Mouse (Mus musculus): ENCODE measurements around the gene Prol1. TPM values are rescaled to one million over a fixed set of nuclear protein-coding genes. Genes with fewer than 3 reads are reported as not detected.
"Not testable (repeated sequence)": the region's sequence is repeated elsewhere in the genome, so short reads cannot be mapped to it uniquely, and the experiment has no call there.

Prol1 gene
- polyA plus RNA-seq (2012; ENCODE audit: insufficient read depth, insufficient read length, missing spikeins), result not detected in 2 replicates

DNA sequence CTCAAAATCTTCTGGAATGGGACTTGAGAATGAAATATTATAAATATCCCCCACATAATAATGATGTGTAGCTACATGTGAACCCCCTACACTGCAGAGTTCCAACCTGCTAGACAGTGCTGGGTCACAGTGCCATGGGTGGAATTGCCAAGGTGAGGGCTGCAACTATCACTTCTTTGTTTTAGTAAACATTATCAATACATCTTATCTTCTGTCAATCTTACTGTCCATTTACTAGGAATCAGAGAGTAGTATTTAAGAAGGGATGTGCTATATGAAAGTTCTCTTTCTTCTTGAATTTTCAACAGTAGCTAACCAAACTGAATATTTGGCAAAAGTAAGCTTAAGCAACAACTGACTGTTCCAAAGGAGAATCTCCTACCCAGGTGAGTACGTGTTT, at the start of gene Prol1:
Gene Prol1 (plus strand): TSS at position 301 of the 400 bp plus-strand sequence.
- H3K27ac ChIP-seq (replicated peaks; ENCODE audit: low read depth, low read length), result no peak within 1 kb of the TSS
- H3K4me1 ChIP-seq (ENCODE audit: control insufficient read depth, insufficient read depth, insufficient read length, low read length), result no peaks in the 10 kb centered on the region
- H3K4me3 ChIP-seq (ENCODE audit: insufficient read depth, low read depth, low read length), result no peak within 1 kb of the TSS

- Histone ChIP-seq H3K27ac (replicated peaks; ENCODE audit: low read depth, low read length) (no peak within 1 kb of the TSS), H3K4me3 (ENCODE audit: insufficient read depth, low read depth, low read length) (no peak within 1 kb of the TSS), H3K4me1 (ENCODE audit: control insufficient read depth, insufficient read depth, insufficient read length, low read length) (no peaks in the 10 kb centered on the region)
These were observed 48.5 kb upstream of the Prol1 start, which contains the start of gene Gm7714 for GRCm38 (mm10) chr5:88268619-88269018. TSS of gene Gm7714 (plus strand) at chr5:88268919.

DNA sequence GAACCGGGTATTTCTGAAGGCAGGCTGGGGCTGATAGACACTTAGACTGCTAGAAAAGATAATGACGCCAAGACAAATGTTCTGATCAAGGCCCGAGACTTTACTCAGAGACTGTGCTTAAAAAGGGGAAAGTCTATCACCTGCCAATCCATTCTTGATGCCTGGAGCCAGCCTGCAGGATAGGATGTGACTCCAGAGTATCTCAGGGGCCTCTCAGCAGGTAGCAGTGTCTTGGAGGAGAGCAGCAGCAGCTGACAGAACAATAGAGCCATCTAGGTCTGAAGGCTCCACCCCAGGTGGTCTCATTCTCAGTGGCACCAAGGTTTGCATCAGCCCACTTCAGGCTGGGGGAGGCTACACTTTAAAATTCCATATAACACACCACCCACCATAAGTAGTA, 5.8 kb upstream of the Prol1 start:
- H3K4me3 ChIP-seq (ENCODE audit: insufficient read depth, low read depth, low read length); H3K27ac ChIP-seq (replicated peaks; ENCODE audit: low read depth, low read length); H3K4me1 ChIP-seq (ENCODE audit: control insufficient read depth, insufficient read depth, insufficient read length, low read length): not testable (repeated sequence)

GRCm38 (mm10) chr5:88348533-88348932, 31.4 kb downstream of the Prol1 start:
- not testable (repeated sequence) for H3K4me1 ChIP-seq (ENCODE audit: control insufficient read depth, insufficient read depth, insufficient read length, low read length); H3K4me3 ChIP-seq (ENCODE audit: insufficient read depth, low read depth, low read length); H3K27ac ChIP-seq (replicated peaks; ENCODE audit: low read depth, low read length)

DNA sequence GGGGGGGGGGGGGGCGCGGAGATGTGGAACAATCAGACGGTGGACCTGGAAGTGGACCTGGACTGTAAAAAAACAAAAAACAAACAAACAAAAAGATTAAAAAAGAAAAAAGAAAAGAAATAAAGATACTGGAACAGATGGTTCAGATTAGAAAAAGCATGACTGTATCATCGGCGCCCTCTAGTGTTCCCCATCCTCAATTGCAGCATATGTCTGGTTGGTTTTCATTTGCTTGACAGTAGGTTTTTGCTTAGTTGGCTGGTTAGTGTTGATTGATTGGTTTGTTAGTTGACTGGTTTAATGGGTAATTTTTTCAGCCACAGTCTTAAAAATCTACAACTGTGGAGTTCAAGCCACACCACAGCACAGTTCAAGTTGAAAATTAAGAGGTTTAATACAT, 47.7 kb downstream of the Prol1 start:
- no peaks in the 10 kb centered on the region for H3K4me1 ChIP-seq (ENCODE audit: control insufficient read depth, insufficient read depth, insufficient read length, low read length)
- no peak overlapping the region for H3K27ac ChIP-seq (replicated peaks; ENCODE audit: low read depth, low read length)
- H3K4me3 ChIP-seq (ENCODE audit: insufficient read depth, low read depth, low read length), result no peak overlapping the region

DNA sequence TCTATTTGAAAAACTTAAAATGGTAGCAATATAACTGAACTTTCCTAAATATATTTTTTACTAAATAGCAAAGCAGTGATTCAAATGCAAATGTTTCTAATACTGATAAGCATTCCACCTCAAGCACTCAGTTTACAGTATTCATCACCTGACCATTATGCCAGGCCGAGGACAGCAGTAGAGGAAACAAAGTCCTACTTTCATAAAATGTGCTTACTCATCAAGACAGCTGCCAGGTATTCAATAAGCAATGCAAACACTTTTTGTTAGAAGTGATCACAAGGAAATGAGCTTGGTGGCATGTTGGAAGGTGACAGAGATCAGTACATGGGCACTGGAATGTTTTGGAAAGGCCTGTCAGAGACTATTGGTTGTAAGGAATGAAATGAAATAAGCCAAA, 49.8 kb downstream of the Prol1 start:
- Histone ChIP-seq H3K4me3 (ENCODE audit: insufficient read depth, low read depth, low read length) (no peak overlapping the region), H3K27ac (replicated peaks; ENCODE audit: low read depth, low read length) (no peak overlapping the region), H3K4me1 (ENCODE audit: control insufficient read depth, insufficient read depth, insufficient read length, low read length) (no peaks in the 10 kb centered on the region)

DNA sequence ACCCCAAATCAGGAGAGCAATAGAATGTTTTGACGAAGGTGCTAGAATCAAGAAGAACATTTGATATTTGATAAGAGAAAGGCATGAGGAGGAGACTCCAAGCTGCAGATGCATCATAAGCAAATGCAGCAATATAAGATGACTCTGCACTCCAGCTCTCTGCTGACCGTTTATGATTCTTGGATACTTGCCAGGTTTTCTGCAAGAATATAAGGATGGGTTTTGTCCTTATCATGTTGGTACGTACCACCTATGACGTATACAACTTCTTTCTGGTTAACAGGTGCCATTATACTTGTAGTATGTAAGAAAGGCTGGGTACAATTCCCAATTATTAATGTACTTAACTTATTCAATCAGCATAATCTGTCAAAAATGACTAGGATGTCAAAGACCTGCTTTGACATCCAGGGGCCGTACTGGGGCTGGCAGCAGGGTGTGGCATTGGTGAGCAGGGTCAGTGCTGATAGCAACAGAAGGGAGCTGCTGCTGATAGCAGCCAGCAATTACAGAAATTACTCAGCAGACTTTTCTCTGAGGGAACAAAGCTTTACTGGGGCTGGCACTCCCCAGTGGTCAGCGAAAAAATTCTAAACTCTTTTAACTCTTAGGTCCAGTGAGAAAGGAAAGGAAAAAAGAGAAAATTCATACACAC, 53.6 kb downstream of the Prol1 start:
- no peak overlapping the region for H3K4me3 ChIP-seq (ENCODE audit: insufficient read depth, low read depth, low read length)
- H3K27ac ChIP-seq (replicated peaks; ENCODE audit: low read depth, low read length), result no peak overlapping the region
- H3K4me1 ChIP-seq (ENCODE audit: control insufficient read depth, insufficient read depth, insufficient read length, low read length), result no peaks in the 10 kb centered on the region

DNA sequence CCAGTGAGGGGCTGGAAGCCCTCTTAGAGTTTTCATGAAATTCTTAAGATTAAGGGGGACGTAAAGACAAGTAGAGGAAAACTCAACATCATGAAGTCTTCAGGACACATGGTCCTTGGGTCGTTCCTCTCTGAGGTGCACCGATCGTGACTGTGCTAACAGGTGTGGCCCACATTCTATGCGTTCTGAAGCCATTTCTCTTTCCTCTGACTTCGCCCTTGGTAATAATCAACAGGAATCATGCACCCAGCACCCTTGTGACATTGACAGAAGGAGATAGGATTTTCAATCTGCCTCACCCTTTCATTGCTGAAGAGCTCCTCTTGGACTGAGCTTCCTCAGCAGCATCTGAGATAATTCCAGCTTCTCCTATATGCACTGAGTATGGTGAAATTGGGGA, 55.5 kb downstream of the Prol1 start:
- Histone ChIP-seq H3K4me1 (ENCODE audit: control insufficient read depth, insufficient read depth, insufficient read length, low read length) (no peaks in the 10 kb centered on the region), H3K4me3 (ENCODE audit: insufficient read depth, low read depth, low read length) (no peak overlapping the region), H3K27ac (replicated peaks; ENCODE audit: low read depth, low read length) (no peak overlapping the region)

GRCm38 (mm10) chr5:88375808-88376207, 58.7 kb downstream of the Prol1 start, which contains the start of gene Amtn:
TSS of gene Amtn (plus strand) at chr5:88376108.
- Histone ChIP-seq H3K27ac (replicated peaks; ENCODE audit: low read depth, low read length) (no peak within 1 kb of the TSS), H3K4me3 (ENCODE audit: insufficient read depth, low read depth, low read length) (no peak within 1 kb of the TSS), H3K4me1 (ENCODE audit: control insufficient read depth, insufficient read depth, insufficient read length, low read length) (no peaks in the 10 kb centered on the region)

Other genes with a start within 250 kb of the Prol1 start
- not detected in 2 replicates for gene Smr2, start 230.8 kb upstream of the Prol1 start, polyA plus RNA-seq (2012; ENCODE audit: insufficient read depth, insufficient read length, missing spikeins)
- not detected in 2 replicates for gene Gm11116, start 205.8 kb upstream of the Prol1 start, polyA plus RNA-seq (2012; ENCODE audit: insufficient read depth, insufficient read length, missing spikeins)
- not detected in 2 replicates for gene Gm11115, start 163.2 kb upstream of the Prol1 start, polyA plus RNA-seq (2012; ENCODE audit: insufficient read depth, insufficient read length, missing spikeins)
- gene Gm7714, start 48.4 kb upstream of the Prol1 start, polyA plus RNA-seq (2012; ENCODE audit: insufficient read depth, insufficient read length, missing spikeins), result not detected in 2 replicates
- gene Amtn, start 58.8 kb downstream of the Prol1 start, polyA plus RNA-seq (2012; ENCODE audit: insufficient read depth, insufficient read length, missing spikeins), result not detected in 2 replicates
- gene Ambn, start 138.7 kb downstream of the Prol1 start, polyA plus RNA-seq (2012; ENCODE audit: insufficient read depth, insufficient read length, missing spikeins), result not detected in 2 replicates
- gene Enam, start 170.7 kb downstream of the Prol1 start, polyA plus RNA-seq (2012; ENCODE audit: insufficient read depth, insufficient read length, missing spikeins), result not detected in 2 replicates
- gene Jchain, start 210.6 kb downstream of the Prol1 start, polyA plus RNA-seq (2012; ENCODE audit: insufficient read depth, insufficient read length, missing spikeins), result 1.1 and 1.7 TPM in 2 replicates
- 20.9 and 26.2 TPM in 2 replicates for gene Utp3, start 237.2 kb downstream of the Prol1 start, polyA plus RNA-seq (2012; ENCODE audit: insufficient read depth, insufficient read length, missing spikeins)
- gene Rufy3, start 247.7 kb downstream of the Prol1 start, polyA plus RNA-seq (2012; ENCODE audit: insufficient read depth, insufficient read length, missing spikeins), result 5.1 and 5.3 TPM in 2 replicates